Mouse (Mus musculus) CH12.LX (cell line): ENCODE measurements around the gene Rtn4ip1. TPM values are rescaled to one million over a fixed set of nuclear protein-coding genes. Genes with fewer than 3 reads are reported as not detected.

ENCODE experiments used
- DNase-seq: peaks from one replicate; pipeline ENCODE4 v3.0.0-alpha.2; 2013; ENCODE audit errors: extremely low read depth
- H3K27ac ChIP-seq: 2 replicates; pipeline ENCODE4 v1.5.1; 2012; ENCODE audit warnings: low read depth, mild to moderate bottlenecking, control low read depth, moderate library complexity; ENCODE audit not compliant: insufficient read depth
- H3K27me3 ChIP-seq: replicated peaks from 2 replicates; pipeline ENCODE3; 2012; ENCODE audit warnings: inconsistent platforms
- H3K36me3 ChIP-seq, 2 experiments: replicated peaks in 1 of 2; 2 replicates each; pipeline versions ENCODE3 to v1.6.1; 2012; ENCODE audit warnings: inconsistent platforms in 1 of 2, low read length in 1 of 2, mild to moderate bottlenecking in 1 of 2, mixed read lengths in 1 of 2, moderate library complexity in 1 of 2; ENCODE audit not compliant: control insufficient read depth in 1 of 2, insufficient read depth in 1 of 2
- H3K4me1 ChIP-seq, 2 experiments: 2 replicates each; pipeline ENCODE4 v1.6.1; 2012; ENCODE audit warnings: inconsistent platforms in 1 of 2, moderate library complexity in 1 of 2; ENCODE audit not compliant: insufficient read depth in 2 of 2, control insufficient read depth in 1 of 2
- H3K4me2 ChIP-seq: 2 replicates; pipeline ENCODE4 v1.6.1; 2012; ENCODE audit warnings: low read depth, mild to moderate bottlenecking, control low read depth; ENCODE audit not compliant: poor library complexity, insufficient read depth, severe bottlenecking
- H3K4me3 ChIP-seq, 3 experiments: fragments of 150-350 bp in 1 of 3; sonication (generic) in 1 of 3; replicated peaks in 1 of 3; 2 replicates each; pipeline versions ENCODE3 to v1.5.1; 2011 to 2012; ENCODE audit warnings: low read depth in 2 of 3, low read length in 2 of 3, mild to moderate bottlenecking in 2 of 3, moderate library complexity in 2 of 3, control low read depth in 1 of 3, improper control_type of control experiment in 1 of 3, inconsistent platforms in 1 of 3, mixed read lengths in 1 of 3; ENCODE audit not compliant: poor library complexity in 1 of 3
- H3K79me2 ChIP-seq: replicated peaks from 2 replicates; pipeline ENCODE4 v1.6.1; 2012; ENCODE audit warnings: mild to moderate bottlenecking, moderate library complexity; ENCODE audit not compliant: control insufficient read depth, poor library complexity, insufficient read depth, severe bottlenecking; ENCODE audit errors: extremely low read depth
- H3K9ac ChIP-seq: 2 replicates; pipeline ENCODE4 v1.6.1; 2012; ENCODE audit warnings: low read depth, mild to moderate bottlenecking, control low read depth, moderate library complexity; ENCODE audit not compliant: insufficient read depth
- H3K9me3 ChIP-seq: replicated peaks from 2 replicates; pipeline ENCODE3; 2012; ENCODE audit warnings: low read length, inconsistent platforms, mixed read lengths
- CHD1 ChIP-seq: IDR thresholded peaks from 2 replicates; pipeline ENCODE4 v1.6.1; 2012; ENCODE audit warnings: low read depth, low read length, improper control_type of control experiment, inconsistent platforms
- ELF1 ChIP-seq: IDR thresholded peaks from 2 replicates; pipeline ENCODE4 v1.6.1; 2014; ENCODE audit warnings: low read depth, mild to moderate bottlenecking, inconsistent platforms, low read length, improper control_type of control experiment
- EP300 ChIP-seq: IDR thresholded peaks from 2 replicates; pipeline ENCODE4 v1.6.1; 2011; ENCODE audit warnings: low read length, improper control_type of control experiment
- GABPA ChIP-seq: IDR thresholded peaks from 2 replicates; pipeline ENCODE4 v1.6.1; 2012; ENCODE audit warnings: low read depth, low read length, improper control_type of control experiment, inconsistent platforms; ENCODE audit not compliant: insufficient replicate concordance
- HCFC1 ChIP-seq: IDR thresholded peaks from 2 replicates; pipeline ENCODE4 v1.6.1; 2012; ENCODE audit warnings: low read depth, mild to moderate bottlenecking, inconsistent platforms, low read length, improper control_type of control experiment
- MAFK ChIP-seq: IDR thresholded peaks from 2 replicates; pipeline ENCODE4 v1.6.1; 2011; ENCODE audit warnings: low read length, improper control_type of control experiment; ENCODE audit not compliant: insufficient replicate concordance
- MAX ChIP-seq: IDR thresholded peaks from 2 replicates; pipeline ENCODE4 v1.6.1; 2011; ENCODE audit warnings: low read length, improper control_type of control experiment
- MXI1 ChIP-seq: IDR thresholded peaks from 2 replicates; pipeline ENCODE4 v1.6.1; 2011; ENCODE audit warnings: mild to moderate bottlenecking, low read depth, low read length, improper control_type of control experiment
- PAX5 ChIP-seq: IDR thresholded peaks from 2 replicates; pipeline ENCODE4 v1.6.1; 2012; ENCODE audit warnings: low read length, inconsistent platforms, mixed read lengths
- POLR2A ChIP-seq: IDR thresholded peaks from 2 replicates; pipeline ENCODE4 v1.6.1; 2011; ENCODE audit warnings: low read depth, mild to moderate bottlenecking, improper control_type of control experiment, low read length
- RCOR1 ChIP-seq: conservative IDR thresholded peaks from 2 replicates; pipeline ENCODE4 v1.6.1; 2012; ENCODE audit warnings: low read depth, mild to moderate bottlenecking, inconsistent platforms, low read length, improper control_type of control experiment
- TBP ChIP-seq: conservative IDR thresholded peaks from 2 replicates; pipeline ENCODE4 v1.6.1; 2011; ENCODE audit warnings: low read depth, low read length, improper control_type of control experiment
- UBTF ChIP-seq: IDR thresholded peaks from 2 replicates; pipeline ENCODE4 v1.6.1; 2012; ENCODE audit warnings: low read depth, mild to moderate bottlenecking, inconsistent platforms, low read length, improper control_type of control experiment, moderate library complexity
- USF1 ChIP-seq: IDR thresholded peaks from 2 replicates; pipeline ENCODE4 v1.6.1; 2014; ENCODE audit warnings: low read depth, mild to moderate bottlenecking, inconsistent platforms, low read length, improper control_type of control experiment
- ZC3H11A ChIP-seq: IDR thresholded peaks from 2 replicates; pipeline ENCODE4 v1.6.1; 2012; ENCODE audit warnings: low read depth, mild to moderate bottlenecking, inconsistent platforms, low read length, improper control_type of control experiment
- ZMIZ1 ChIP-seq: IDR thresholded peaks from 2 replicates; pipeline ENCODE4 v1.6.1; 2012; ENCODE audit warnings: low read depth, mild to moderate bottlenecking, inconsistent platforms, low read length, improper control_type of control experiment
- dilution Hi-C: fragments of 300-500 bp; cut with MboI; formaldehyde crosslinking; loops from 2 replicates; pipeline ENCODE4 v1.14.3; 2020; ENCODE audit warnings: low sequenced_read_pairs; ENCODE audit not compliant: extremely low pct_unique_long_range_greater_than_20kb, extremely low pct_ligation_motif_present
- in situ Hi-C: fragments of 300-500 bp; cut with MboI; formaldehyde crosslinking; loops from 3 replicates; pipeline ENCODE4 v1.14.3; 2019; ENCODE audit warnings: low sequenced_read_pairs, low pct_ligation_motif_present, low pct_unique_long_range_greater_than_20kb, mixed read lengths
- polyA plus RNA-seq: library from polyadenylated mRNA; unstranded; fragments of >175 nt; gene quantifications from 2 replicates; pipeline ENCODE4 v1.2.1, GENCODE M21; 2012; ENCODE audit warnings: low read depth; ENCODE audit not compliant: insufficient read length
- total RNA-seq, 2 experiments: library from RNA; depleted of rRNA; stranded (reverse); fragments of 300-350 nt in 1 of 2; fragments of >200 nt in 1 of 2; gene quantifications; 2 replicates each; pipeline ENCODE4 v1.2.3; 2012 to 2014

The Rtn4ip1 gene
- total and polyA plus RNA-seq, 3 experiments, result 11.5 to 68.3 (median 24.7) TPM

- peaks cover 15 to 30% of the 10 kb centered on the region in 2 experiments for H3K36me3 ChIP-seq
- TF ChIP-seq HCFC1 (no peak), MAFK (no peak), POLR2A (no peak), GABPA (no peak), MXI1 (no peak), RCOR1 (no peak), TBP (no peak), ELF1 (no peak), CHD1 (no peak)
- TF ChIP-seq, all 38 proteins: peak for 0
- in situ Hi-C loops, result no loop called here
- dilution Hi-C loops, result no loop called here
- H3K9me3 ChIP-seq, result peaks cover 4% of the 10 kb centered on the region
- no peak overlapping the region for H3K9ac ChIP-seq
- H3K4me3 ChIP-seq, result no peak overlapping the region
- no peak for DNase-seq
- H3K27ac ChIP-seq, result no peak overlapping the region
- H3K79me2 ChIP-seq, result no peaks in the 10 kb centered on the region
- H3K4me1 ChIP-seq, result peaks cover 13 to 28% of the 10 kb centered on the region in 2 experiments
- no peak overlapping the region for H3K4me2 ChIP-seq
- H3K27me3 ChIP-seq, result no peaks in the 10 kb centered on the region
Measured at GRCm38 (mm10) chr10:43992506-43992905, 90.9 kb downstream of the Rtn4ip1 start.

GRCm38 (mm10) chr10:43993198-43993597, 91.6 kb downstream of the Rtn4ip1 start:
- H3K9me3 ChIP-seq, result peaks cover 4% of the 10 kb centered on the region
- no peak overlapping the region for H3K27ac ChIP-seq
- H3K4me1 ChIP-seq, result peaks cover 17 to 34% of the 10 kb centered on the region in 2 experiments
- in situ Hi-C loops, result no loop called here
- peaks cover 18 to 31% of the 10 kb centered on the region in 2 experiments for H3K36me3 ChIP-seq
- dilution Hi-C loops, result no loop called here
- no peak for TF ChIP-seq EP300
- no peak for TF ChIP-seq ZMIZ1
- TF ChIP-seq GABPA, result no peak
- TF ChIP-seq ZC3H11A, result no peak
- TF ChIP-seq UBTF, result no peak
- no peak for TF ChIP-seq MAX
- TF ChIP-seq USF1, result no peak
- no peak for TF ChIP-seq PAX5
- TF ChIP-seq CHD1, result no peak
- no peak for DNase-seq
- H3K79me2 ChIP-seq, result no peaks in the 10 kb centered on the region
- no peak overlapping the region for H3K9ac ChIP-seq
- no peaks in the 10 kb centered on the region for H3K27me3 ChIP-seq
- H3K4me2 ChIP-seq, result no peak overlapping the region
- H3K4me3 ChIP-seq, result no peak overlapping the region
